Mouse (Mus musculus): ENCODE results near the gene Atpaf1.

- TF ChIP-seq POLR2A (IDR thresholded peaks at IDR 0.05; ENCODE audit: extremely low read depth, insufficient read depth, low read length) (no peak), CTCF (IDR thresholded peaks at IDR 0.05; ENCODE audit: low read depth, low read length) (no peak)
Observed at GRCm38 (mm10) chr4:115850111-115850510, 65.5 kb downstream of the Atpaf1 start.

All from liver, adult 2 months (tissue).